Mouse (Mus musculus): ENCODE measurements around the gene Csnk1g2. TPM values are rescaled to one million over a fixed set of nuclear protein-coding genes. Genes with fewer than 3 reads are reported as not detected.

Csnk1g2 gene
- polyA plus RNA-seq, 1 experiment from 2014 or later = 183 TPM

GRCm38 (mm10) chr10:80619465-80620244, 3.0 kb upstream of the Csnk1g2 start:
- H3K4me1 ChIP-seq = peaks cover 26% of the 10 kb centered on the region
- 39% methylated on average over 8 of the region's 8 CpGs for WGBS
- H3K27me3 ChIP-seq = no peaks in the 10 kb centered on the region
- no peak overlapping the region for H3K4me2 ChIP-seq
- H3K36me3 ChIP-seq = peaks cover 19% of the 10 kb centered on the region
- no peak overlapping the region for H3K27ac ChIP-seq
- H3K9ac ChIP-seq = no peak overlapping the region
- no peaks in the 10 kb centered on the region for H3K9me3 ChIP-seq (replicated peaks)
- H3K4me3 ChIP-seq (replicated peaks) = no peak overlapping the region
- ATAC-seq (replicated peaks; ENCODE audit: low FRiP score) = no peak

GRCm38 (mm10) chr10:80620365-80620764, 2.3 kb upstream of the Csnk1g2 start:
- Histone ChIP-seq H3K36me3 (peaks cover 17% of the 10 kb centered on the region), H3K9ac (no peak overlapping the region), H3K27me3 (no peaks in the 10 kb centered on the region), H3K4me2 (no peak overlapping the region), H3K4me3 (replicated peaks) (no peak overlapping the region), H3K27ac (0 out of 2 replicates have a peak overlapping the region, but pooled peaks have one; percentile 98), H3K9me3 (replicated peaks) (no peaks in the 10 kb centered on the region), H3K4me1 (peaks cover 33% of the 10 kb centered on the region)
- 90% methylated on average over 9 of the region's 9 CpGs for WGBS
- no peak for ATAC-seq (replicated peaks; ENCODE audit: low FRiP score)

- peak overlapping the region; percentile 52 for H3K9ac ChIP-seq
- H3K4me2 ChIP-seq = peak overlapping the region; percentile 67
- peaks cover 12% of the 10 kb centered on the region; the same call in 1 of the 2 replicates for H3K36me3 ChIP-seq
- no peak for ATAC-seq (replicated peaks; ENCODE audit: low FRiP score)
- 42% methylated on average over 16 of the region's 16 CpGs for WGBS
- peak overlapping the region; percentile 98 for H3K27ac ChIP-seq
- H3K4me3 ChIP-seq (replicated peaks) = peak overlapping the region; percentile 81
- H3K27me3 ChIP-seq = no peaks in the 10 kb centered on the region
- no peaks in the 10 kb centered on the region for H3K9me3 ChIP-seq (replicated peaks)
- peaks cover 40% of the 10 kb centered on the region for H3K4me1 ChIP-seq
These were observed 1.6 kb upstream of the Csnk1g2 start for GRCm38 (mm10) chr10:80620796-80621689.

DNA sequence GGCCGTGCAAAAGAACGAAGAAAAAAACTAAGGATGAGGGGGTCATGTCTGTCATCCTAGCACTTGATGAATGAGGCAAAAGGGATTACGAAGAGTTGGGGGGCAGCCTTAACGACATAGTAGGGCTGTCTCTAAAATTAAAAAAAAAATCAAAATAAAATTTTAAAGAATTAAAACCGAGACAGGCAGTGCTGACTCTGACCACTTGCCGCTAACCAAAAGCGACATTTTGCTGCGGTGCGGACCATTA, 1.0 kb upstream of the Csnk1g2 start:
- Histone ChIP-seq H3K9me3 (replicated peaks) (no peaks in the 10 kb centered on the region), H3K27me3 (no peaks in the 10 kb centered on the region), H3K27ac (peak overlapping the region; percentile 98), H3K4me3 (replicated peaks) (peak overlapping the region; percentile 81), H3K4me1 (peaks cover 45% of the 10 kb centered on the region), H3K36me3 (peaks cover 6% of the 10 kb centered on the region; the same call in 1 of the 2 replicates), H3K9ac (peak overlapping the region; percentile 52), H3K4me2 (peak overlapping the region; percentile 67)
- 2% methylated on average over 9 of the region's 9 CpGs for WGBS
- no peak for ATAC-seq (replicated peaks; ENCODE audit: low FRiP score)

- H3K27ac ChIP-seq = peak overlapping the region; percentile 98
- under 1% methylated on average over 64 of the region's 64 CpGs for WGBS
- H3K9ac ChIP-seq = peak overlapping the region; percentile 52
- peaks cover 50% of the 10 kb centered on the region for H3K4me1 ChIP-seq
- H3K9me3 ChIP-seq (replicated peaks) = no peaks in the 10 kb centered on the region
- H3K27me3 ChIP-seq = no peaks in the 10 kb centered on the region
- H3K4me3 ChIP-seq (replicated peaks) = peak overlapping the region; percentile 81
- H3K36me3 ChIP-seq = peaks cover 6% of the 10 kb centered on the region; the same call in 1 of the 2 replicates
- peak; percentile 94 for ATAC-seq (replicated peaks; ENCODE audit: low FRiP score)
- H3K4me2 ChIP-seq = peak overlapping the region; percentile 67
These were observed 538 bp upstream of the Csnk1g2 start for GRCm38 (mm10) chr10:80621940-80622660.

DNA sequence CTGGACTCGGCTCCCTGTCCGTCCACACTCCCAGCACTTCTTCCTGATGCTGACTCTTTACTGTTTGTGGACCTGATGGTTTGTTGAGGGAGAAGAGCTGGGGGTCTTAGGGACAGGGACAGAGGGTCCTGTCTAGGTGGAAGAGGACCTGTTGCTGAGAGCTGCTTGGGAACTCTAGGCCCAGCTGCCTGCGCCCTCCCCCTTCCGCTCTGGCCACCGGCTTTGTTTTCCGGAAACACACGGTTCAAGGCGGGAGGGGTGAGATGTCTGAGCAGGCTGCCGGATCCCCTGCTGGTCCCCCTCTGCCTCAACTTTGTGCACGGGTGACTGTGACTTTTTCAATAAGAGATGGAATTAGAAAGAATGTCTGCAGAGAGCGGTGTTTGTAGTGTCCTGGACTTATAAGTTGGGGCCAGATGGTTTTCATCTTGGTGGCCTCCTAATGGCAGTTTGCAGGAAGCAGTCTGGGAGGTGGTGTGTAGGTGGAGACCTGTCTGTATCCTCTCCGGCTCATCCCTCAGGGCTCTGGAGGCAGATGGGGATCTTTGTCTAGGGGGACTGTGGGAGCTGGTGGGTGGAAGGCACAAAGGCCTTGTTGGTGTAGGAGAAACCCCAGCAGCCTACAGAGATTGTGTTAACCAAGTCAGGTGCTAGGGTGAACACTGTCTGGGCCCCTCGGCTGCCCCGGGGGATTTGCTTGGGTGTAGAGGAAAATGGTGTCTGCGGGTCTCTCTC, 986 bp downstream of the Csnk1g2 start:
- no peaks in the 10 kb centered on the region for H3K27me3 ChIP-seq
- 7% methylated on average over 15 of the region's 15 CpGs for WGBS
- no peaks in the 10 kb centered on the region for H3K9me3 ChIP-seq (replicated peaks)
- H3K9ac ChIP-seq = peak overlapping the region; percentile 85
- peaks cover 6% of the 10 kb centered on the region; the same call in 1 of the 2 replicates for H3K36me3 ChIP-seq
- peak overlapping the region; percentile 91 for H3K27ac ChIP-seq
- H3K4me1 ChIP-seq = peaks cover 65% of the 10 kb centered on the region
- peak overlapping the region; percentile 81 for H3K4me3 ChIP-seq (replicated peaks)
- no peak for ATAC-seq (replicated peaks; ENCODE audit: low FRiP score)
- H3K4me2 ChIP-seq = peak overlapping the region; percentile 67

DNA sequence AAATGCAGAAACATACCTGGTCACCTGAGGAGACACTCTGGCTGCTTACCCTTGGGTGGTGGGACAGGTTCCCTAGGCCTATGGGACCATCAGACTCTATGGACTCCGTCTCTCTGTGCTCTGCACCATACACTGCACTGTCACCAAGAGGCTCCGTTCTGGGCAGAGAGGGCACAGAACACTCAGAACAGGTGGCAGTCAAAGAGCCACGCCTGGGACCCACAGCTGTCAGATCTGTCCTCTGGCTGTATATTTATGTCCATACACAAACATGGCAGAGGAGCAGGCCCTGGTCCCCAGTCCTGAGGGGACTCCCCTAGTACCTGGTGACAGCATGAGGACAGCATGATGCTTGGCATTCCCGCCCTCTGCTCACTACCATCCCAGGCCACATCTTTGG, 3.1 kb downstream of the Csnk1g2 start:
- H3K4me1 ChIP-seq = peaks cover 78% of the 10 kb centered on the region
- no peaks in the 10 kb centered on the region for H3K27me3 ChIP-seq
- no peak overlapping the region for H3K9ac ChIP-seq
- H3K27ac ChIP-seq = 0 out of 2 replicates have a peak overlapping the region, but pooled peaks have one; percentile 18
- no peak overlapping the region for H3K4me3 ChIP-seq (replicated peaks)
- no peak overlapping the region for H3K4me2 ChIP-seq
- H3K9me3 ChIP-seq (replicated peaks) = no peaks in the 10 kb centered on the region
- WGBS = 85% methylated on average over 4 of the region's 4 CpGs
- peaks cover 25% of the 10 kb centered on the region for H3K36me3 ChIP-seq
- no peak for ATAC-seq (replicated peaks; ENCODE audit: low FRiP score)

- no peaks in the 10 kb centered on the region for H3K9me3 ChIP-seq (replicated peaks)
These were observed 5.0 kb downstream of the Csnk1g2 start for GRCm38 (mm10) chr10:80627685-80628084.

DNA sequence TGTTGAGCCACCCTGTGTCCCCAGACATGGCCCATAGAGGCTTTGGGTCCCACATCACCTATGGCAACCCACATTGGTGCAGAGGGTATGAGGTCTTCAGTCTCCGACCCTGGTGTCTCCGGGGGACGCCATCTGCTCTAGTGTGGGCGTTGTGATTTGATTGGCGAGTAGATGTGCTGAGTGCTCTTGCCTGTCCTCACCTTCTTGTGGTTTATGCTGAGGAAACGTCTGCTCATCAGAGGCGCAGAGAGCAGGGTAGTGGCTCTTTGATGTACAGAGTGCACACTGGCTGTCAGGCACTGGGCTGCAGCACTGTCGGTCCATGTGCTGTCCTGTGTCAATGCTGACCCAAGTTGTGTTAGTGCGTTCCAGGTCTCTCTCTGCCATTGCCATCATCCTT, 6.3 kb downstream of the Csnk1g2 start:
- Histone ChIP-seq H3K9ac (no peak overlapping the region), H3K27ac (peak overlapping the region; percentile 78), H3K27me3 (no peaks in the 10 kb centered on the region), H3K36me3 (peaks cover 31% of the 10 kb centered on the region), H3K4me1 (peaks cover 63% of the 10 kb centered on the region), H3K4me3 (replicated peaks) (no peak overlapping the region), H3K4me2 (no peak overlapping the region), H3K9me3 (replicated peaks) (no peaks in the 10 kb centered on the region)
- 77% methylated on average over 9 of the region's 9 CpGs for WGBS
- no peak for ATAC-seq (replicated peaks; ENCODE audit: low FRiP score)

More at GRCm38 (mm10) chr10:80627685-80628084, 5.0 kb downstream of the Csnk1g2 start:
- H3K9ac ChIP-seq = peak overlapping the region; percentile 23; the same call in 1 of the 2 replicates
- peaks cover 70% of the 10 kb centered on the region for H3K4me1 ChIP-seq
- ATAC-seq (replicated peaks; ENCODE audit: low FRiP score) = peak; percentile 88
- WGBS = 19% methylated on average over 2 of the region's 2 CpGs
- peak overlapping the region; percentile 78 for H3K27ac ChIP-seq
- no peaks in the 10 kb centered on the region for H3K27me3 ChIP-seq
- no peak overlapping the region for H3K4me3 ChIP-seq (replicated peaks)
- H3K36me3 ChIP-seq = peaks cover 25% of the 10 kb centered on the region
- H3K4me2 ChIP-seq = peak overlapping the region; percentile 12

GRCm38 (mm10) chr10:80635345-80635744, 12.7 kb downstream of the Csnk1g2 start:
- 86% methylated on average over 6 of the region's 6 CpGs for WGBS
- Histone ChIP-seq H3K9ac (no peak overlapping the region), H3K27me3 (no peaks in the 10 kb centered on the region), H3K4me3 (replicated peaks) (no peak overlapping the region), H3K4me2 (no peak overlapping the region), H3K27ac (no peak overlapping the region), H3K4me1 (0 out of 2 replicates have a peak, but pooled peaks cover 2% of the 10 kb centered on the region), H3K36me3 (peaks cover 72% of the 10 kb centered on the region), H3K9me3 (replicated peaks) (no peaks in the 10 kb centered on the region)
- ATAC-seq (replicated peaks; ENCODE audit: low FRiP score) = no peak

- Histone ChIP-seq H3K27me3 (no peaks in the 10 kb centered on the region), H3K4me3 (replicated peaks) (no peak overlapping the region), H3K9me3 (replicated peaks) (no peaks in the 10 kb centered on the region), H3K27ac (no peak overlapping the region), H3K9ac (no peak overlapping the region), H3K36me3 (peaks cover 81% of the 10 kb centered on the region), H3K4me1 (peaks cover 11% of the 10 kb centered on the region; the same call in 1 of the 2 replicates), H3K4me2 (no peak overlapping the region)
- 94% methylated on average over 10 of the region's 10 CpGs for WGBS
- ATAC-seq (replicated peaks; ENCODE audit: low FRiP score) = no peak
These were observed 24.3 kb downstream of the Csnk1g2 start for GRCm38 (mm10) chr10:80646936-80647335.

Data from kidney, embryonic 15.5 days (tissue).